Mouse (Mus musculus) embryonic fibroblast, embryonic 13.5 days (primary cell): ENCODE measurements around the gene Lingo2. TPM values are rescaled to one million over a fixed set of nuclear protein-coding genes. Genes with fewer than 3 reads are reported as not detected.

Experiments used
- H3K27ac ChIP-seq: 2 replicates; pipeline ENCODE4 v1.5.1; 2012; ENCODE audit warnings: low read length, control low read depth, inconsistent platforms; ENCODE audit not compliant: insufficient read depth
- H3K4me1 ChIP-seq: 2 replicates; pipeline ENCODE4 v1.6.1; 2011; ENCODE audit warnings: low read length; ENCODE audit not compliant: control insufficient read depth, insufficient read depth
- H3K4me3 ChIP-seq: 2 replicates; pipeline ENCODE4 v1.5.1; 2011; ENCODE audit warnings: mild to moderate bottlenecking, control low read depth, low read length; ENCODE audit not compliant: insufficient read depth
- CTCF ChIP-seq: IDR thresholded peaks from 2 replicates; pipeline ENCODE4 v1.5.1; 2011; ENCODE audit warnings: mild to moderate bottlenecking, control low read depth, low read length, moderate library complexity, borderline replicate concordance; ENCODE audit not compliant: insufficient read depth
- POLR2A ChIP-seq: IDR thresholded peaks from 2 replicates; pipeline ENCODE4 v1.6.1; 2011; ENCODE audit warnings: low read depth, mild to moderate bottlenecking, control low read depth, low read length, moderate library complexity
- polyA plus RNA-seq: library from polyadenylated mRNA; stranded (reverse); fragments of >200 nt; gene quantifications from 2 replicates; pipeline ENCODE4 v1.2.4, GENCODE M21; 2011; ENCODE audit warnings: low read depth; ENCODE audit not compliant: missing spikeins, insufficient read length

Lingo2 gene
- polyA plus RNA-seq, 1 experiment, result 3.9 TPM

DNA sequence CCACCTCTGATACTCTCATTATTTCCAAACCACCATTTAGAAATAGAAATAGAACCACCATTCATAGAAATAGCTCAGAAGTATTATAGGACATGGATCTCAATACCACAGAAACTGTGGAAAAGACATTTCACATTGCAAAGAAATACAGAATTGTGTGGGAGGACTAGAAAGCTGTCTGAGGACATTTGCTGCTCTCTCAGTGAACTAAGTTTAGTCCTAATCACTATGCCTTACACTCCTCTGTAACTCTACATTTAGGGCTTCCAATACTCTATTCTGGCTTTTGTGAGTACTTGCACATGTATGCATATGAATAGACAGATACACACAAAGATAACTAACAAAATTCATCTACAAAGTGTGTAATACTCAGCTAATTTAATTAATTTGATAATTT lies 625.9 kb downstream of the Lingo2 start:
- H3K4me1 ChIP-seq, result no peaks in the 10 kb centered on the region
- no peak for TF ChIP-seq CTCF
- TF ChIP-seq POLR2A, result no peak
- no peak overlapping the region for H3K4me3 ChIP-seq
- H3K27ac ChIP-seq, result no peak overlapping the region

DNA sequence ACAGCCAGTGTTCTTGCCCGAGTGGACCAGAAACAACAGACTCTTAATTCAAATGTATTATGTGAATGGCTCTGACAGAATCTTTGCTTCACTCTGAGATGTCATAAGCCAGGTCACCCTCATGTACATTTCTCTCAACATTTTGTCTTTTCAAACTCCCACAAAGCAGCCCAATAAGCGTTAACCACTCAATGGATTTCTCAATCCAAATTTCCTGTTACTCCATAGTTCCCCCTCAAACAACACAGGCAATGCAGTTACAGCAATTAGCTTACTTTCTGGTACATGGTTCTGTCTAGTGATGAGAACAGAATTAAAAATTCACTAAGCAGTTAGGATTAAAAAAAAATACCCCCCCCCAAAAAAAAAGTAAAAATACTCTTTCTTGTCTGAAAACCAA lies 638.5 kb downstream of the Lingo2 start:
- no peak for TF ChIP-seq CTCF
- TF ChIP-seq POLR2A, result no peak
- H3K4me1 ChIP-seq, result no peaks in the 10 kb centered on the region
- H3K4me3 ChIP-seq, result no peak overlapping the region
- no peak overlapping the region for H3K27ac ChIP-seq

DNA sequence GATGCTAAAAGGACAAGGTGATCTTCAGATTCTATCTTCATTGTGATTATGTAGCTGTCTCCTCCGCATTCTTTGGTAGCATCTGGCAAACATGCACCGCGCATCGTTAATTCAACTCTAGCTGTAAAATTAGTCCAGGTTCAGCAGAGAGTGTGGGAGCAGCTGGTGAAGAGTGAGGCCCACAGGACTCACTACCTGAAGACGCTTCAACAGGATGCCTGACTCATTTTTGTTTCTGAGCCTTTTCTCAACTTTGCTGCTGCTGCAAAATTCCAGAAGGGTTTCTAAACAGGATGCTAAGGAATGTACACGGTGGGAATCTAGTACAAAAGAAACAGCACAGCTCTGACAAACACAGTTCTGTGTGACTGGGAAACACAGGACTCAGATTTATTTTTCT lies 640.1 kb downstream of the Lingo2 start:
- Histone ChIP-seq H3K4me1 (no peaks in the 10 kb centered on the region), H3K27ac (no peak overlapping the region), H3K4me3 (no peak overlapping the region)
- TF ChIP-seq CTCF, result no peak
- no peak for TF ChIP-seq POLR2A

DNA sequence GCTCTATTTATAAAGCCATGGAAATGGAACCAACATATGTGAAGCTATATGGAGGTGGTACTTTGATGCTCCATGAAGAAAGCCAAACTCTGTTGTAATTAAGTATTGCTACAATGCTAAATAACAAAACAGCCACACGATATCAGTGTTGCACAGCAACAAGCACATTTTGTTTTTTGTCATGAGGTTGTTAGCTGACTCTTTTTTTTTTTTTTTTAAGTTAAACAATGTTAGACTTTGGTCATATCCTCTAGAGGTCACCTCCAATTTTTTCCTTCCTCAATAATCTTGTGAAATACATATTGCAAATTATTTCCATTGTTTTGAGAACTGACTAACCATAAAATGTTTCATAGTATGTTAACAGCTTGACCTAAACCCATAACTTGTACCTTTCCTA lies 646.3 kb downstream of the Lingo2 start:
- no peak overlapping the region for H3K27ac ChIP-seq
- TF ChIP-seq CTCF, result no peak
- TF ChIP-seq POLR2A, result no peak
- H3K4me3 ChIP-seq, result no peak overlapping the region
- no peaks in the 10 kb centered on the region for H3K4me1 ChIP-seq

DNA sequence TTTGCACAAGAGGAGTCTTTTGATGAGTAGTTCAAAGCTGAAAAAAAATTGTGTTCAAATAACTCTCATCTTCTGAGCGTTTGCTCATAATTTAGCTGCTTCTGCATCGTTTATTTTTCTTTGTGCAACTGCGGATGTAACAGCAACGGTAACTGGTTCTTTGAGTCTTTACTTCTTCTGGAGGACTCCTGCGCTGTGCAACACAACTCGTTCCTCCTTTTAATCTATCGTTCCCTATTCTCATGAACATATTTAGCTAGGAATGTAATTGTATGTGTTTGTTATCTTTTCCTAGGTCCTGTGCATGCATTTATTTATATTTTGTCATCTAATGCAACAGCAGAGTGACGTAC lies 661.9 kb downstream of the Lingo2 start:
- H3K4me1 ChIP-seq, result no peaks in the 10 kb centered on the region
- H3K4me3 ChIP-seq, result no peak overlapping the region
- TF ChIP-seq CTCF, result no peak
- no peak overlapping the region for H3K27ac ChIP-seq

DNA sequence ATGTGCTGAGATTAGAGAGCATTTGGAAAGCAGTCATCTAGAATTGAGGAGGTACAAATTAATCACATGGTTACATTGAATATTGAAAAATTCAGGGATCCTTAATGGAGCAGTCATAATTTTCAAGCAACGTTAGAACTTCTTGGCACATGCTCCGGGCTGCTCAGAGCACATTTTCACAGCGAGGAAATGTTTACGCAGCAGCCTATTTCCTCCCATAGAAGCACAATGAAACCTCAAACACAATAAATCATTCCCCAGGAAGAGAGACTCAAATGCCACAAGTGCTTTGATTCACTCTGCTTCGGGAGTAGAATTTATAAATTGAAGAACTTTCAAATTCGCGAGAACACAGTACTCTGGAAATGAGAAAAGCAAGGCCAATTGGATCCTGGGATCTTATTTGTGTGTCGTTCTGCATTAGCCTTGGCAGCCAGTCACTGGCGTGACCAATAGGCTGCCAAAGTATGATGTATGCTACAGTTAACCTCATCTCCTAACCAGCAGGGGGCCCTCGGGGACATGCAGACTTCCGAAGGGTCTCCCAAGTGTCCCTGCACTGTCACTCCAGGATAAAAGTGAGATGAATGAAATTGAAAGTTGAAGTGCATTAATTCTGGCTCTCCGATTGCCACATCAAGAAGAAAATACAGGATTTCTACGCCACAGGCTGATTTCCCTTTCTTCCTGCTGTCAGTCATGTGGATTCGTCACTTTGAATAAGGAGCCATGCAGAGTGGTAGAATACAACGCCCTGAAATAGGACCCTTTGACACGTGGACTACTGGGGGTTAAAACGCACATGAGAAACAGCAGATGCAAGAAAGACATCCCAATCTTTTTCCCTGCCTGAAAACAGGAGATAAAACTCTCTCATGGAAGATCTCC lies 662.5 kb downstream of the Lingo2 start:
- H3K4me3 ChIP-seq, result peak overlapping the region; percentile 25
- no peak overlapping the region for H3K27ac ChIP-seq
- no peaks in the 10 kb centered on the region for H3K4me1 ChIP-seq
- 0 out of 2 replicates have a peak, but pooled peaks have one; percentile 19 for TF ChIP-seq CTCF
- no peak for TF ChIP-seq POLR2A

DNA sequence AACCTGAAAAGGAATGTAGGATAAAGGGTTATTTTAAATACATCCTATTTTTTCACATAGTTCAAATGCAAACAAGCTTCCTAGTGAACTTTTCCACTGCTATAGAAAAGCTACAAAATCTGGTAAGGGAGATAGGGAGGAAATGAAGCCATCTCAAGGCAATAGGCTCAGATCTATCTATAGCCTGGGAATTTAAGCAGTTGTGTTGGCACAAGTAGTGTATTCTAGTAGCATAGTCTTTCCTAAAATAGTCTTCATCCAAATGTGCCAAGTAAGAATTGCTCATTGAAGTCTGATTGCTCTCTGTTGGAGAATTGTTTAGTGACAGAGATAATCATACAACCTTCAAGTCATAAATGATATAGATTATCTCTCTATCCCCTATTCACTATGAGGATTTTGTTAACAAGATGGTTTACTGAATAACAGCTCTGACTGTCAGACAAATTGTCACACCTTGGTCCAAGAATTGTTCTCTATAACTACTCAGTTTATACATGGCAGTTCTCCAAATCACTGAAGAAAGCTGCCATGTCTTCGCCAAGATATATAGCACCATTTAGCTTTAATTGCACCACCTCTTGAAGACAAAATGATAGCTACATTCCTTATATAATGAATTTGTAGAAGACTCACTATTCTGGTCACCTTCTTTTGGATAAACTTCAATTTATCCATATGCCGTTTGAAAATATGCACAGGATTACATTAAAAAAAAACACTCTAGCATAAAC lies 688.9 kb downstream of the Lingo2 start:
- Histone ChIP-seq H3K27ac (no peak overlapping the region), H3K4me3 (no peak overlapping the region), H3K4me1 (no peaks in the 10 kb centered on the region)
- no peak for TF ChIP-seq CTCF

DNA sequence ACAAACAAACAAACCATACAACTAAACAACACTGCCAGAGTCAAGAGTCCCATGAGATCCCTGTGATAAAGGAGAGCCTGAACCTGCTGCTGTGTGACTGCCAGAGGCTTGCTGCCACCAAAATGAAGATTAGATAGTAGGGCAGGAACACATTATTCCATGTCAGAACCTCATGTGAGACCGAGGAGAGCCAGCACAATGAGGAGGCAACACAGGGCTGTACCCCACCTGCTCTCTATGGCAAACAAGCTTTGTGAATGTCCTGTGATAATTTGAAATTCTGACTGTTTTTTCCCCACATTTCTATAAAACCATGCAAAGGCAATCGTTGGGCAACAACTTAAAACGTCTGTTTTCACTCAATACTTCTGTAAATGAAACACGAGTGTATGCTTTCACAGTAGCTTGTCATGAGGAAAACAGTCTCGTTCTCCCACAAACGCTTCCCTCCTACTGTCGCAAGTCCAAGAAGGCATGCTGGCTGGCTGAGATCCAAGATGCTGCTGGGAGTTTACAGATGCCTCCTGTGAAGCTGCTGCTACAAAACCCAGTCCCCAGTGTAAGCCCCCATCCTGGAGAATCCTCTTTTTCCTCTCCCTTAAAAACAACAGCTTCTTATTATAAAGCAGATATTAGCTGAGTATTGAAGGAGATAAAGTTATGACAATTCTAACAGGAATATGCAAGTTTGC lies 765.2 kb downstream of the Lingo2 start:
- TF ChIP-seq CTCF (no peak), POLR2A (no peak)
- no peak overlapping the region for H3K27ac ChIP-seq
- no peak overlapping the region for H3K4me3 ChIP-seq
- H3K4me1 ChIP-seq, result no peaks in the 10 kb centered on the region

DNA sequence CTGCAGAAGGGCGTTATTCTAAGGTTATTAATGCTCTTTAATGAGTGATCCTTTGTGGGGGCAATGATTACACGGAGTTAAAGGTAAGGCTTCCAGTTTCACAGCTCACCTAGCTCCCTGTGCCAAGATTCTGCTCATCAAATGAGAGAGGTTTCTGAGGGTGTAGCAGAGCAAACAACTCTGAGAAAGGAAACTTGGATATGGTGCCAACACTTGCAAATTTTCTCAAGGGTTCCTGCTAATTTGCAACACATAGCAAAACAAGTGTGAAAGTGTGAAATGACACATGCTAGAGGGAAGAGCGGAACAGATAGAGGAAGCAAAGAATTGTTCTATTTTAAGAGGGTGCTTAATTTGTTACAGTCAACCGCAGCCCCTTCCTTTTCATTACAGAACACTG lies 767.9 kb downstream of the Lingo2 start:
- H3K4me3 ChIP-seq, result no peak overlapping the region
- no peak overlapping the region for H3K27ac ChIP-seq
- TF ChIP-seq POLR2A, result no peak
- no peak for TF ChIP-seq CTCF
- H3K4me1 ChIP-seq, result no peaks in the 10 kb centered on the region

DNA sequence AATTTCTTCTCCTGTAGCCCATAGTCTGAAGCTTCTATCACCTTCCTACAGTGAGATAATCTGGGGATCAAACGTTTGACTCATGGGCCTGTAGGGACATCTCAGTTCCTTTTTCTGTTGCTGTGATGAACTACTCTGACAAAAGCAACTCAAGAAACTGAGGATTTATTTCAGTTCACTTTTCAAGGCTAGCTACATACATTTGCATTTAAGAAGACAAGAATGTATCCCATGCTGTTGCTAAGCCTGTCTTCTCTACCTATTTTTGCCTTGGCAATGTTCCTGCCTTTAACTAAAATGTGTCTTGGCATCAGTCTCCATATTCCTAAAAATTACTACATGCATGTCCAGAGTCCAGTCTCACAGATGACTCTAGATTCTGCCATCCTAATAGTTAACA lies 781.4 kb downstream of the Lingo2 start:
- H3K27ac ChIP-seq, result no peak overlapping the region
- TF ChIP-seq CTCF (no peak), POLR2A (no peak)
- no peaks in the 10 kb centered on the region for H3K4me1 ChIP-seq
- H3K4me3 ChIP-seq, result no peak overlapping the region

DNA sequence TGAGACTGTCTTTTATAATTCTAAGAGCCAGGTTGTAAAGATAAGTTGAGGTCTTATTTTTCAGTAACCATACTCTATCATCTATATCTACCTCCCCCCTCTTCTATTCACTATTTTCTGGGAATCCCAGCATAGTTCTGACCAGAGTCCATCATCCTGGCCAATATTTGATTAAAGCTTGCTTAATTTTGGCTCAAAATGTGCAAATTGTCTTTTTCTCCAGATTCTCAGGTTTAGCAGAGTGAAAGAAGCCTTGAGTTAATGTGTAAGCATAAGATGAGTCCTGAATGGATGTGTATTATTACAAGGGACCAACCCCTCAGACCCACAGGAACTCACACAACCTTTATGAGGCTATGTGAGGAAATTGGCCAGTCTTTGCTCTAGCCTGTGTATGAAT lies 820.2 kb downstream of the Lingo2 start:
- Histone ChIP-seq H3K4me1 (no peaks in the 10 kb centered on the region), H3K27ac (no peak overlapping the region), H3K4me3 (no peak overlapping the region)
- no peak for TF ChIP-seq POLR2A
- no peak for TF ChIP-seq CTCF
